Mouse (Mus musculus): ENCODE data around the gene C1qb. TPM values are rescaled to one million over a fixed set of nuclear protein-coding genes. Genes with fewer than 3 reads are reported as not detected.

The C1qb gene
- total RNA-seq, 2 experiments from 2014 or later: 56.6 to 61.3 TPM

Other genes starting within 250 kb of the C1qb start
- gene Ephb2, start 50.2 kb downstream of the C1qb start, total RNA-seq (2021): 10 to 100 TPM; 15.2 to 21.4 TPM
- 10 to 100 TPM; 38.3 to 44.1 TPM for gene C1qc, start 6.9 kb upstream of the C1qb start, total RNA-seq (2021)
- gene C1qa, start 12.6 kb upstream of the C1qb start, total RNA-seq (2021): 10 to 100 TPM; 51.2 to 54.2 TPM
- gene Epha8, start 70.6 kb upstream of the C1qb start, total RNA-seq (2021): 1 to 10 TPM; 3.9 to 6.5 TPM
- gene Zbtb40, start 162.6 kb upstream of the C1qb start, total RNA-seq (2021): 10 to 100 TPM; 13.8 to 15.1 TPM

Measured in left cerebral cortex, postnatal 25 days (tissue).